Mouse (Mus musculus) intestine, embryonic 15.5 days (tissue): ENCODE results near the gene Vmn2r95. TPM values are rescaled to one million over a fixed set of nuclear protein-coding genes. Genes with fewer than 3 reads are reported as not detected.
"Not testable (repeated sequence)": the region's sequence is repeated elsewhere in the genome, so short reads cannot be mapped to it uniquely, and the experiment has no call there.

Experiments
- ATAC-seq: fragments of 200-750 bp; cut with Nextera tagmentation; 2 replicates; pipeline ENCODE4 v1.8.0; 2017; ENCODE audit warnings: moderate TSS enrichment, moderate library complexity
- H3K27ac ChIP-seq: fragments of 300-500 bp; sonication (generic); 2 replicates; pipeline ENCODE4 v1.5.1; 2015; ENCODE audit warnings: mild to moderate bottlenecking, inconsistent platforms
- H3K27me3 ChIP-seq: fragments of 300-500 bp; sonication (generic); replicated peaks from 2 replicates; pipeline ENCODE4 v1.6.1; 2015; ENCODE audit warnings: inconsistent platforms
- H3K36me3 ChIP-seq: fragments of 300-500 bp; sonication (generic); 2 replicates; pipeline ENCODE4 v1.6.1; 2015; ENCODE audit warnings: inconsistent platforms
- H3K4me1 ChIP-seq: fragments of 300-500 bp; sonication (generic); replicated peaks from 2 replicates; pipeline ENCODE4 v1.6.1; 2015; ENCODE audit warnings: inconsistent platforms
- H3K4me2 ChIP-seq: fragments of 300-500 bp; sonication (generic); replicated peaks from 2 replicates; pipeline ENCODE4 v1.6.1; 2015; ENCODE audit warnings: mild to moderate bottlenecking, inconsistent platforms
- H3K4me3 ChIP-seq: fragments of 300-500 bp; sonication (generic); replicated peaks from 2 replicates; pipeline ENCODE4 v1.5.1; 2015; ENCODE audit warnings: inconsistent platforms
- H3K9ac ChIP-seq: fragments of 300-500 bp; sonication (generic); 2 replicates; pipeline ENCODE4 v1.6.1; 2015; ENCODE audit warnings: inconsistent platforms
- H3K9me3 ChIP-seq: fragments of 300-500 bp; sonication (generic); 2 replicates; pipeline ENCODE4 v1.6.1; 2016; ENCODE audit warnings: inconsistent platforms
- WGBS: fragments of 180-500 bp; shearing (Covaris S2); methylation state at CpG from one replicate; pipeline ENCODE4 v1.1.7; 2015; 5-methylcytosine and 5-hydroxymethylcytosine counted together
- polyA plus RNA-seq: library from polyadenylated mRNA; unstranded; fragments of >200 nt; fragmentation: Nextera tagmentation; extraction: Ambion mirVana; gene quantifications from 2 replicates; pipeline ENCODE4 v1.2.1, GENCODE M21; 2015

The Vmn2r95 gene
- polyA plus RNA-seq, result not detected in 2 replicates

DNA sequence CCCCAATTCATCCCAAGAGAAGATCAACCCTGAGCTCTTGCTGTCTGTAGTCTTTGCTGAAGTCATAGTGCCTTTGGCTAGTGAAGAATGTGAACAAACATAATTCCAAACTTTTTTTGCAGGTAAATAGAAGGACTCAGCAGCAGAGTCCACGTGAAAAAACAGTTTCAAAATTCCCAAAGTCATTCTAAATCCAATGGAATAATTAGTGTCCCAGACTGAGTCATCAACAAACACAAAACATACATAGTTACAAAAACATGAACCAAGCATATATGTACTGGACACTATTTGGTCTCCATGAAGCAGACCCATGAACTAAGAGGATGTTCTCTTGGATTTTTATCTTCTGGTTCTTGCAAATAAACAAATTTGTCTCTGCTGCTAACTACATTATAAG lies at the start of gene Vmn2r95:
Gene Vmn2r95, plus strand, starts transcription at position 301 of the 400 bp plus-strand sequence.
- no peaks in the 10 kb centered on the region for H3K4me1 ChIP-seq
- H3K4me2 ChIP-seq, result no peak within 1 kb of the TSS
- H3K4me3 ChIP-seq, result no peak within 1 kb of the TSS
- no peaks in the 10 kb centered on the region for H3K27me3 ChIP-seq
- no peak for ATAC-seq
- WGBS, result 32% methylated on average over 1 of the region's 1 CpGs
- no peaks in the 10 kb centered on the region for H3K9me3 ChIP-seq
- H3K9ac ChIP-seq, result no peak within 1 kb of the TSS
- no peak within 1 kb of the TSS for H3K27ac ChIP-seq
- no peaks in the 10 kb centered on the region for H3K36me3 ChIP-seq

DNA sequence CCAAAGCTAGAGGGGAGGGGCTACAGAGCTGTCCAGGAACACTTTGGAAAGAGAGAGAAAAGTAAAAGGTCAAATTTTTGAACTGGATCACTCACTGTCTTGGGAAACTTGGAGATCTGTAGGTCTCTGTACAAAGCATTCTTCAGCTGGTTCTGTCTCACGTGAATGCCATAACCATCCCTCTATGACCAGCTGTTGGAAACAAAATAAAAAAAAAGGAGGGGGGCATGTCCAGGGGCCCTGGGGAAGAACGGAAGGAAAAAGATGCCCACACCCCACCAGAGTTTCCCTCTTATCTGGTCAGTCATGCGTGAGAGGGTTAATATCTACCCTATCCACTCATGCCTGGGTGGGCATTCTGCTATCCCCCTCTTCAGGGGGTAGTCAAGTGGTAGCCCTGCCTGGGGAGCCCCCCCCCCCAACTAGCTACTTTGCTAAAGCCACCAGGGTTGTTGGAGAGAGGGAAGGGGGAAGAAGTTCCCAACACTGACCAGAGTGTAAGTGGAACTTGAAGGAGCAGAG lies 31.8 kb downstream of the Vmn2r95 start:
- ATAC-seq, result no peak
- H3K9ac ChIP-seq, result no peak overlapping the region
- H3K4me1 ChIP-seq, result no peaks in the 10 kb centered on the region
- H3K4me2 ChIP-seq, result no peak overlapping the region
- H3K4me3 ChIP-seq, result no peak overlapping the region
- H3K27ac ChIP-seq, result no peak overlapping the region
- H3K36me3 ChIP-seq, result no peaks in the 10 kb centered on the region
- H3K9me3 ChIP-seq, result no peaks in the 10 kb centered on the region
- no peaks in the 10 kb centered on the region for H3K27me3 ChIP-seq
- 89% methylated on average over 3 of the region's 3 CpGs for WGBS

- ATAC-seq, H3K4me3 ChIP-seq: not testable (repeated sequence)
- WGBS, result 82% methylated on average over 3 of the region's 3 CpGs
These were observed 34.3 kb downstream of the Vmn2r95 start for GRCm38 (mm10) chr17:18458126-18458634.

GRCm38 (mm10) chr17:18462695-18463094 lies 38.8 kb downstream of the Vmn2r95 start:
- no peak for ATAC-seq
- Histone ChIP-seq H3K27me3 (no peaks in the 10 kb centered on the region), H3K4me3 (no peak overlapping the region), H3K9ac (no peak overlapping the region), H3K27ac (no peak overlapping the region), H3K4me2 (no peak overlapping the region), H3K9me3 (no peaks in the 10 kb centered on the region), H3K36me3 (no peaks in the 10 kb centered on the region), H3K4me1 (no peaks in the 10 kb centered on the region)

More at GRCm38 (mm10) chr17:18458126-18458634, 34.3 kb downstream of the Vmn2r95 start:
- not testable (repeated sequence) for H3K4me1 ChIP-seq, H3K27ac ChIP-seq, H3K9ac ChIP-seq, H3K27me3 ChIP-seq, H3K36me3 ChIP-seq, H3K4me2 ChIP-seq, H3K9me3 ChIP-seq

- Histone ChIP-seq H3K4me3 (no peak overlapping the region), H3K9me3 (no peaks in the 10 kb centered on the region), H3K4me1 (no peaks in the 10 kb centered on the region), H3K36me3 (no peaks in the 10 kb centered on the region), H3K27ac (no peak overlapping the region), H3K9ac (no peak overlapping the region), H3K27me3 (no peaks in the 10 kb centered on the region), H3K4me2 (no peak overlapping the region)
- whole genome bisulfite sequencing, result 45% methylated on average over 1 of the region's 1 CpGs
- no peak for ATAC-seq
These were observed 56.0 kb downstream of the Vmn2r95 start for GRCm38 (mm10) chr17:18479885-18480284.

Other genes starting within 250 kb of the Vmn2r95 start
- gene Vmn2r94, start 146.3 kb upstream of the Vmn2r95 start, polyA plus RNA-seq, result not detected in 2 replicates
- gene Vmn2r93, start 126.0 kb upstream of the Vmn2r95 start, polyA plus RNA-seq, result not detected in 2 replicates
- not detected in 2 replicates for gene Vmn2r96, start 149.1 kb downstream of the Vmn2r95 start, polyA plus RNA-seq